Mouse (Mus musculus): ENCODE measurements around the gene Smyd1.
"Not testable (repeated sequence)": the region's sequence is repeated elsewhere in the genome, so short reads cannot be mapped to it uniquely, and the experiment has no call there.

Gene Smyd1

GRCm38 (mm10) chr6:71322491-71322921 is 473 bp upstream of the Smyd1 start, which contains the start of gene Cd8b1:
Cd8b1 (plus strand) TSS chr6:71322788.
- no peak for DNase-seq

DNA sequence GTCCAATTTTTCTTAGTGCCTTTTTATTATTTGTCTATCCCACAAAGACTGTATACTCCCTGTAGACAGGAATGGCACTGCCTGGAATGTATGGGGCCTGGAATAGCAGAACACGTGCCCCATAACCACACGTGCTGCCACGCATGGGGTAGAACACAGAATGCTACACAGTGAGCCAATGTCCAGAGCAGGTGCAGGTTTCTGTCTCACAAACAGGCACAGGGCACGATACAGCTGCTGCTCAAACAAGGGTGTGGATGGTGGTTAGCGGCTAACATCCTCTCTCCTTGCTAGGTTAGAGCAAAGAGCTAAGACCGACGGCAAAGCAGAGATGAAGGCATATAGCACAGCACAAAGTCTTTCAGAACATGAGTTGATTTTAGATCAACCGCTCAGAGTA is 14.5 kb downstream of the Smyd1 start:
- DNase-seq: no peak

DNA sequence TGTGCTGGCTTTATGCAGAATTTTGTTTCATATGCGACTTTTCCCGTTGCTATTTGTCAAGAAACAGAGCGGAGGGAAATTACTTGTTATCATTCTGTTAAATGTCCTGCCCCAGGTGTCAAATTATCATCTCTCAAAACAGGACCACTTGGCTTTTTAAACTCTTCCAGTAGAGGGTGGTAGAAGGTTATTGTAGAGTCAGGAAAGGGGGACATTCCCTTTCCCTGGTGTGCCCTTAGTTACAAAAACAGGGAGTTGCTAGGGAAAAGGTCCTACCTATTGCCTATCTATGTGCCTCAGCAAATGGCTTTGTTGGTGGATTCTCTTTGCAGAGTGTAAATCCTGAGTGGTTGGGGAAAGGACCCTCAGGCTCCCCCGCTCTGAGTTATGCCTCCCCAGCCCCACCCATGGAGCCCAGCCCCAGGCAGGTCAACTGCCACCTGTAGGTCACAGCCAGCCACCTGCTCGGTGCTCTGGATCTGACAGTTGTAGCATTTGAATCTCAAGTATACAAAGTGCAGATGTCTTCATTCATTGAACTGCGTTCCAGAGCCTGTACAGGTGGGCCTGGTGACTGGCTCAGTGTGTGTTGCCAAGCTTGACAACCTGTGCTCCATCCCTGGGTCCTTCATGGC is 19.8 kb downstream of the Smyd1 start:
- no peak for DNase-seq

DNA sequence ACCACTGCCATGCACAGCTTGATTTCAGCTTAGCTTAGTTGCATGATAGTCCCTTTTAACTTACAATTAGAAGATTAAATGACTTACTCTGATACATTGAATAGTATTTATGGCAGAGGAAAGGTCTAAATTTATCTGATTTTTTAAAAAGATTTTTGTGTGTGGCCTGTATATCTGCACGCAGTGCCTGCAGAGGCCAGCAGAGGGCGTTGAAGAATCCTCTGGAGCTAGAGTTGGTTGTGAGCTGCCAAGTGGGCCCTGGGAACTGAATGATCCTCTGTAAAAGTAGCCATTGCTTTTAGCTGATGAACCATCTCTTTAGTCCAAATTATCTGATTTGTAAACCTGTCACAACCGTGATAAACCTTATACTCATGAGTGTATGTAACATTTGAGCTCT is 23.3 kb downstream of the Smyd1 start:
- peak; percentile 55 to 57 for DNase-seq

DNA sequence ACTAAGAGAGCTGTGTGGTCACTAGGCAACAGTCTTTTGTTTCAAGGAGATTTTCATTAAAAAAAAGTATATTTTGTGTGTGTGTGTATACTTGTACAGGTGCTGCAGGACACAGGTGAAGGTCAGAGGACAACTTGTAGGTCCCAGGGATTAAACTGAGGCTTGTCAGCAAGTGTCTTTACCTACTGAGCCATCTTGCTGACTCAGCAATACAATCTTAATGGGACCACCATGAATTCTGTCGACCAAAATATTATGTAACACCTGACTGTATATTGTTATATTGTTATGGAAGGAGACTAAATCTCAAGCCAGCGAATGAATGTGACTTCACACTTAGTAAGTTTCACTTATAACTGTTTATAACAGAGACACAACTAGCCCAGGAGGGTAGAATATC is 24.0 kb downstream of the Smyd1 start:
- DNase-seq: no peak

DNA sequence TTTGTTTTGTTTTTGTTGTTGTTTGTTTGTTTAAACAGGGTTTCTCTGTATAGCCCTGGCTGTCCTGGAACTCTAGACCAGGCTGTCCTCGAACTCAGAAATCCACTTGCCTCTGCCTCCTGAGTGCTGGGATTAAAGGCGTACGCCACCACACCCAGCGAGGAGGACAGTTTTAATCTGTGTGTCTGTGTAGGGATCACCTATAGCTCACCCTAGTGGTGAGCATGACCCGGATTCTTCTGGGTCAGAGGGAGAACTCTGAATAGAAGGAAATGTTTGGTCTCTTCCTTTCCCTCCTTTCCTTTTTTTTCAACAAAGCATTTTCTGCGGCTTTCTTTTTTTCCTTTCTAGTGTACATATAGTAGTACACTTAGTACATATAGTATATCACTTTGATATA is 26.7 kb downstream of the Smyd1 start:
- no peak for DNase-seq

DNA sequence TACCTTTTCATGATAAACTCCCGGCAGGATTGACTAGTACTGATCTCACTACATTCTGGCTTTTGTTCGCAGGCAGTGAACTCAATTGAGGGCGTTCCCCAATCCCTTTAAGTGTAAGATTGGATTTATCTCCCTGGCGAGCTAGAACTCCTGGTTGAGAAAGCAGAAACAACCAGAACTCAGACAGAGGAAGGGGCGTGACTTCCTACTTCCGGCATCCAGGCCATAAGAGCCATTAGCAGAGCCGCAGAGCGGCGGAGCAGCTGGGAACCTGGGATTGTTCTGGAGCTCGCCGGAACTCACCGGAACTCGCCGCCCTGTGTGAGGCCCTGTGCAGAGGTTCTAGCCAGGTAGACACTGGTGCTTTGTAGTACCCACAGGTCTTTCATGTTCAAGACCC is 28.5 kb downstream of the Smyd1 start:
- DNase-seq: no peak

DNA sequence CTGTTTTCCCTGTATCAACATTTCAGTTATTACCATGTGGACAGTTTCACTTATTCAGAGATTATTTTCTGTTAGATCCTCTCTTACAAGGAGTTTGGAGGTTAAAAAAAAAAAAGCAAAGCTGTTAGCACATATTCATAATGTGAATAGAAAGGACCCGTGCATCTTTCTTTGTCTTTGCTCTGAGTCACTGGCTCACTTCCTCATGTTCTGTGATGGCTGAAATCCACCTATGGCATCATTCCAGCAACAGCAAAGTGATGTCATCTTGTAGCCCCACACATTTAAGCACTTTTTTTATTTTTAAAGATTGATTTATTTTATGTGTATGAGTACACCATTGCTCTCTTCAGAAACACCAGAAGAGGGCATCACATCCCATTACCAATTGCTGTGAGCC is 42.6 kb downstream of the Smyd1 start:
- peak; percentile 6 to 11 for DNase-seq

- no peak for DNase-seq
Measured at GRCm38 (mm10) chr6:71274621-71275020, 47.4 kb downstream of the Smyd1 start.

- DNase-seq: no peak
Measured at GRCm38 (mm10) chr6:71273715-71274114, 48.3 kb downstream of the Smyd1 start.

DNA sequence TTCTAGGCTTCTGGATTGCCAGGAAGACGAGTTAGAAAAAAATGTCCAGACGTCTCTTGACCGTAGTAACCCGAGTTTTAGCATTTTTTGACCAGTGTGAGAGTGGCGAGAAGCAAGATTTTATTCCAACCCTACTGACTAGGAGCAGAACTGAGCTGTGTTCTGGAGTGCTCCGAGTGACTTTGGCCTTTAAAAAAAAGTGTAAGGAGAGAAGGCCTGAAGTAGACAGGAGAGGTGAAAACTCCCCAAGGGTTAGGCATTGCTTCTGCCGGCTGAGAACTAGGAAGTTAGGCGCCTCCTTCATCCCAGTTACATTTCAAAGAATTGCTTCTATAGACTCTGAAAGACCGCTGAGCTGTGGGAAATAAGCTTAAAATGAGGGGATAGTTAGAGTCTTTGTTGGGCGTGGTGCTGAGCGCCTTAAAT is 49.7 kb downstream of the Smyd1 start:
- peak in 1 of 2 experiments; percentile 11 for DNase-seq

- DNase-seq: peak; percentile 99
Measured at GRCm38 (mm10) chr6:71271389-71272315, 50.4 kb downstream of the Smyd1 start, which contains the start of gene Krcc1. Krcc1 (plus strand) TSS chr6:71271677.

- DNase-seq: no peak
Measured at GRCm38 (mm10) chr6:71271057-71271388, 51.0 kb downstream of the Smyd1 start.

- DNase-seq: peak in 1 of 2 experiments; percentile 28
Measured at GRCm38 (mm10) chr6:71270301-71271056, 51.6 kb downstream of the Smyd1 start.

GRCm38 (mm10) chr6:71269686-71270050 is 52.4 kb downstream of the Smyd1 start:
- DNase-seq: not testable (repeated sequence)

DNA sequence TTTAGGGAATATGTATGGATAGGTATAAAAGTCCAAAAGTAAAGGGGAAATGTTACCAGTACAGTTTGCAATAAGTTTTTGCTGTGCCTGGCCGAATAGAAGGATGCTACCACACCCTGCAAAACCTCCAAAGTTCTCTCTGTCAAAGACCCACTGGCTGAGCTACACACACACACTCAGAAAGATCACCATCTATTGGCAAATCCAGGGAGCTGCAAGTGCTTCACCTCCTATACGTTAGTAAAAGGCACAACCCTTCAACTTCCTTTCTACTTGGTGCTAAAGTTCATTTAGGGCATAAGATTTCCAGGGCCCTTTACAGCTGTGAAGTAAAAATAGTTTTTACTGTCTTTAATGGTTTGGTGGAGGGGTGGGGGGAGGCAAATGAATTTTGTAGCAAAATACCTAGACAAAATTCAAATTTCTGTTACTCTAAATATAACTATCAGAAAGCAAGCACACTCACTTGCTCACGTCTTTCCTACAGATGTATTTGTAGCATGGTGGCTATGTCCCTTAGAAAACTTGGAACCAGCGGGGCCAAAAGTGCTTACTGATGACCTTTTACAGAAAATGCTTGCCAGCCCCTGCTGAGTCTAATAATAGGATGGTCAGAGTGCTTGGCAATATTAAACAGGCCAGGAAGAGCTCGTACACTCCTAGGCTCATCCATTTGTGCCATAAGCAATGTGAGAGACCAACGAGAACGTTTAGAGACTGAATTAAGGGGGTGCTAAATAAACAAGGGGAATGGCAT is 52.9 kb downstream of the Smyd1 start:
- DNase-seq: peak in 1 of 2 experiments; percentile 14

DNA sequence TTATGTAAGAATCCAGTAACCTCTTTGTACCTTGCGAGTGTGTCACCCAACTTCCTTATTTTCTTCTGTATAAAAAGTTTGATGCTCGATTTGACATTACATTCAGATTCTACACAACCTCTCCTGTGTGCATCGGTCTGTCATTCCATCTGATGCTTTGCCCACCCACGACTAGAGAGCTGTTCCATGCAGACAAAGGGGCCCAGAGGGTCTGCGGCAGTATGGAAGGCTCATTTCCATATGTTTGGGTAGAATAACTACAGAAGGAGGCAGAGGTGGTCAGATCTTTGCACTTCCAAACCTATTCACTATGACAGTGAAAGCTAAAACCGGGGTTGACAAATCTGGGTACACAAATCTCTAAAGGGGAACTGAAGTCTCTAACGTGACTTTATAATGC is 54.4 kb downstream of the Smyd1 start:
- DNase-seq: not testable (repeated sequence)

DNA sequence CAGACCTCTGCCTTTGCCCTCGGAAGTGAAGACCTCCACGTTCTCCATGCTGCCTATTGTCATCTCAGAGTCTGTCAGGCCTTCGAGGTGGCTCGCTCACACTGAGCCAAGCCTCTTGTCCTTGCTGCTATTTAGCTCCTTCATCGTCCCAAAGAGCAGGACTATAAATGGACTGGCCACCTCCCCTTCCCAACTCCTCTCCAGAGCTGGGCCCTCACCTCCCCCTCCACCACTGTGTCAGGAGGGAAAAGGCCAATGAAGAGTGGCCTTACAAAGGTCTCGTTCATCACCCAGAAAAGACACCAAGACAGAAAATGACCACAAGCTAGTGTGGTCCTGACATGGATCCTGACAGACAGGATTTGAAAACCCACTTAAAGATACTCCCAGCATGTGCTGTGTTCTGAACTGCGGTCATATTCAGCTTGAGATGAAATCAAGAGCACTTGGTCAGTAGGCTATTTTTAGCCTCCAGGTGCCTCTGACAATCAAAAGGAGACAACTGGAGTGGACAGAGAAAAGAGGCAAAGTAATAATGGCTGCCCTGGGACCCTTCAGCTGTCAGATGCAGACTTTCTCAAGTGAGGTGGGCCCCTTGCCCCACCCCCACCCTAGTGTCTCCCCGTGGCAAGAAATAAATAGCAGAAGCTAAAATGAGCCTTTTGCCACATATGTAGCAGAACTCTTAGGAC is 59.7 kb downstream of the Smyd1 start:
- DNase-seq: no peak

GRCm38 (mm10) chr6:71261060-71261459 is 61.0 kb downstream of the Smyd1 start:
- DNase-seq: no peak

DNA sequence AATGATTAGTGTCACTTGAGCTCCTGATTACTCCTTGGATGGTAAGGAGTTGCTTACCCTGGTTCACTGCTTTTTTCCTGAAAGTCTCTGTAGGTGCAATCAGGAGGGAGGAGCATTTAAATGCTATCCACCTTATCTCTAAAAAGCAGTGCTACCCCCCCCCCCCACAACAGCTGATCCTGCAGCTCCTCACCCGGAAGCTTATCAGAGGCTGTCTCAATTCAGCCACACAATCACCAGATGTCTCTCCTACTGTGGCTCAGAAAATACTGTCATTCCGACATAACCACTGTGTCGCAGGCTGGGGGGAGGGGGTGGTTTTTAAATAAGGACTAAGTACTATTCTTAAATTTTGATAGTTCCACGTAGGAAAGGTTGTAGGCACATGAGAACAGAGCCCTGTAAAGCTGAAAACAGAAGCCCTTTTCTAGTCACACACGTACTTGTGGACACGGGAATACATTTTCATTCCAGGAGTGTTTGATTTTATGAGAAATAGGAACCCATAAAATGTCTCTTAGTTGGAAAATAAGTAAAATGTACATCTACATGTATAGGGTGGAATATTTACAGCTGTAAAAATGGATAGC is 61.9 kb downstream of the Smyd1 start:
- DNase-seq: no peak

DNA sequence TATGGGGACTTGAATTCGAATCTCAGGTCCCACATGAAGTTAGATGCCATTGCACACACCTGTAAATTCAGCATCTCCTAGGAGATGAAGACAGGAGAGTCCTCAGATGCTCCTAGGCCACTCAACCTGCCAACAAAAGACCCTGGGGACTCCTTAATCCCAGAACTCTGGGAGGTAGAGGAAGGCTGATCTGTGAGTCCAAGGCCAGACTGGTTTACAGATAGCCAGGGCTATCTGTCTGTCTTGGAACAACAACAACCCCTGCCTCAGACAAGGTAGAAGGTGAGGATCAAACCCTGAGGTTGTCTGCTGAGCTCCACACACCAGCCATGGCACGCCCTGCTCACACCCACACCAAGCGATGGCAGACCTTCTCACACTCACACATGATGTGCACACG is 62.9 kb downstream of the Smyd1 start:
- no peak for DNase-seq

DNA sequence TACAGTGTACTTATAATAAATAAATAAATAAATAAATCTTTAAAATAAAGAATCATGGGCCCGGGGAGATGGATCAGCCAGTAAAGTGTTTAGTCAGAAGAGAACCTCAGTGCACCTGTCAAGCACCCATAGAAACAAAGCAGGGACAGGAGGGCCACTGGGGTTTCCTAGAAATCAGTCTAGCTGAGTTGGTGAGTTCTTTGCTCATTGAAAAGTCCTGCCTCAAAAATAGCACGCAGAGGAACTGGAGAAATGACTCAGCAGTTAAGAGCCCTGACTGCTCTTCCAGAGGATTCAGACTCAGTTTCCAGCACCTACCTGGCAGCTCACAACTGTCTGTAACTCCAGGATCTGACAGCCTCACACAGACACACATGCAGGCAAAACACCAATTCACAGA is 63.5 kb downstream of the Smyd1 start:
- DNase-seq: no peak

Data from B cell, adult 2 months (primary cell).